Mouse (Mus musculus) naive thymus-derived CD4-positive, alpha-beta T cell, adult 2 months (primary cell): ENCODE data around the gene R3hdm2.
A peak's percentile ranks its signal among the peaks of the same experiment; 100 is the strongest.

Experiments
- DNase-seq: peaks from one replicate; pipeline ENCODE4 v3.0.0-alpha.2; 2011; ENCODE audit warnings: low read depth

R3hdm2 gene

DNA sequence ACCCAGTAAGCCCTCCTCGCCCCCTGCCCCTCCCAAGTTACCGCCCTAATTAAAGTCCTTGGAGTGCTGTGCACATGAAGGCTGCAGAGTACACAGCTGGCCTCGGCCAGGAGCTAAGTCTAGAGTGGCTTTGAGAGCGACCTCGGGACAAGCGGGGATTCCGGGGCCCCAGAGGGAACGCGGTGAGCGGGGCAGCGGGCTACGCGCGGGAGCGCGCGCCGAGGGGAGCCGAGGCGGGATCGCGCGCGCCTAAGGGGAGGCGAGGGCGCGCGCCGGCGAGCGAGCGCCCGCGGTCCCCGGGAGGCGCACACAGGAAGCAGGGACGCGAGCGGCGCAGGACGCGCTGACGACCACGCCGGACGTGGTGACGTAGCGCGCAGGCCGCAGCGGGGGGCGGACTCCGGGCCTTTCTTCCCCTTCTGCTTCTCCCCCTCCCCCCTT is at the start of gene R3hdm2:
TSS of gene R3hdm2 (plus strand) at position 77 of the 441 bp plus-strand sequence.
- DNase-seq: peak; percentile 93

DNA sequence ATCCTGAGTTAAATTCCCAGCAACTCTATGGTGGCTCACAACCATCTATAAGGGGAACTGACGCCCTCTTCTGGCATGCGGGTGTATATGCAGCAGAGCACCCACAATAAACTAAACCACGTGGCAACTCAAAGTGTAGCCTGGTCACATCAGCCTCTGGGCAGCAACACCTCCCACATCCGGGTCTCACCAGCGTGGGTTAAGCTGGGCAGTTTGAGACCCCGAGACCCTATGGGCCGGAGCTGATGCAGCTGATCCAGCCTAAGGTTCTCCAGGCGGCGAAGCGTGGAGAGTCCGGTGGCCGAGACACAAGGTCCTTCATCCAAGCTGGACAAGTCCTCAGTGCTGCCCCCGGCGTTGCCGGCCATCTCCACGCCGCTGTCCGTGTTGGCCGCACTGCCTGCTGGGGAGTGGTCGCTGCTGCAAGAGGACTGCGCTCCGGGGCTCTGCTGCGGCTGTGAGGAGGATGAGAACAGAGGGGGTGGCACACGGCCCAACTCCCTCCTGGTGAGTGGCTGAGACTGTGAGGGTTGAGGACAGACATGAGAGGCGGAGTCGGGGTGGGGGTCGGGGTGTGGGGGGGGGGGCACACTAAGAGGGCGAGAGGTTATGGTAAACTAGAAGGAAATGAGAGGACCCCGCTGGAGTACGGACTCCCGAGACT is 47.8 kb upstream of the R3hdm2 start:
- peak; percentile 57 for DNase-seq

DNA sequence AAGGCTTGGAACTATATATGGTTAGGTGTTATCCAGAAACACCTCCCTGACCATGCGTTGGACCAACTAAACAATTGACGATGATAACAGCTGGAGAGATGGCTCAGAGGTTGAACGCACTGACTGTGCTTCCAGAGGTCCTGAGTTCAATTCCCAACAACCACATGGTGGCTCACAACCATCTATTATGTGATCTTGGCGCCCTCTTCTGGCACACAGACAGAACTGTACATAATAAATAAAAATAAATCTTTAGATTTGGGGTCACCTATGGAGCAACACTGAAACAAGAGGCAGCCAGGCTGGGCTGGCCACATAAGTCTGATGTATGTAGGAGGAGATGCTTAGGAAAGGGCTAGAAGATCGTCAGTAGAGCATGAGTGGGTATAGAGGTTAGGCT is 47.0 kb upstream of the R3hdm2 start:
- peak; percentile 69 for DNase-seq

DNA sequence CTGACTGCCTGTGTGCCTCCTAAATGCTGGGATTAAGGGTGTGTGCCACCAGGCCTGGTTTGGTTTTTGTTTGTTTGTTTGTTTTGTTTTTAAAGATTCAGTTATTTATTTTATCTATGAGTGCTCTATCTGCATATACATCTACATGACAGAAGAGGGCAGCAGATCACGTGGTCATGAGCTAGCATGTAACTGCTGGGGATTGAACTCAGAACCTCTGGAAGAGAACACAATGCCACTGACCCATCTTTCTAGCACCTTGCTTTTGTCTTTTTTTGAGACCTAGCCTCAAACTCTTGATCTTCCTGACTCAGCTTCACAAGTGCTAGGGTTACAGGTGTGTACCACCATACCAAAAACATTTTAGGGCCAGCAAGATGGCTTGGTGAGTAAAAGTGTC is 44.9 kb upstream of the R3hdm2 start:
- DNase-seq: no peak

- no peak for DNase-seq
Measured at GRCm38 (mm10) chr10:127336952-127337351, 43.2 kb upstream of the R3hdm2 start.

DNA sequence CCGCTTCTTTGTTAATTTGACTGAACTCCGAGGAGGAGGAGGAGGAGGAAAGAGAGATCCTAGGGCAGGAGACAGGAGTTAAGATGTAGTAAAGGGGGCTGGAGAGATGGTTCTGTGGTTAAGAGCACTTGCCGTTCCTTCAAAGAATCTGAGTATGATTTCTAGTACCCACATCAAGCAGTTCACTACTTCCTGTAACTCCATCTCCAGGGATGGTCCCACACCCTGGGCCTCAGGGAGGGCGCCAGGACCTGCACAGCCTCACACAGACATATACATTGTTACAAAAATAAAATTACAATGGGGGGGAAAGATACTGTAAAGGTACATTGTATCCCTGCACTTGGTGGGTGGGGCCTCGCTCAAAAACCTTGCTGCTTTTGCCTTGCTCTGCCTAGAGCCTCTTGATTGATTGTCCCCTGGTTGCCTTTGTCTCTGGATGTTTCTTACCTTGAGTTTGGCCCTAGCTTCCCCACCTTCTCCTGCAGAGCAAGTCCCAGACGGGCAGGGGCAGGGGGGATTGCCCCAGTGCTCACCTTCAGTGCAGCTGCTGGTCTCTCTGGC is 42.5 kb upstream of the R3hdm2 start:
- peak; percentile 70 for DNase-seq

GRCm38 (mm10) chr10:127338930-127339682 is 41.0 kb upstream of the R3hdm2 start:
- DNase-seq: peak; percentile 94

GRCm38 (mm10) chr10:127339683-127340576 is 40.2 kb upstream of the R3hdm2 start:
- DNase-seq: no peak

GRCm38 (mm10) chr10:127340577-127341359 is 39.4 kb upstream of the R3hdm2 start:
- no peak for DNase-seq

DNA sequence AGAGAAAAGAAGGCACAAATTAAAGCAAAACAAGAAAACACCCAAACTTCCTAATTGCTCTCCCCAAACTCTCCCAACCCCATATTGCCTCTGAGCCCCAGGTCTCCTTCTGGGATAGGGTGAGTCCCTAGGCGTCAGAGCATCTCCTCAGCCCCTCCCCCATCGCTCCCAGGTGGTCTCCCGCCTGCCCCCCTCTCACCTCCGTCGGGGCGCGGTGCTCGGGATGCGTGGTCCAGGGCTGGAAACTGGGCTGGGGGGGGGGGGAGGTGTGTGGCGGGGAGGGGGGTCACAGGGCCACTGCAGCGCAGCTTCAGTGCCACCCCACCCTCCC is 38.8 kb upstream of the R3hdm2 start:
- no peak for DNase-seq

DNA sequence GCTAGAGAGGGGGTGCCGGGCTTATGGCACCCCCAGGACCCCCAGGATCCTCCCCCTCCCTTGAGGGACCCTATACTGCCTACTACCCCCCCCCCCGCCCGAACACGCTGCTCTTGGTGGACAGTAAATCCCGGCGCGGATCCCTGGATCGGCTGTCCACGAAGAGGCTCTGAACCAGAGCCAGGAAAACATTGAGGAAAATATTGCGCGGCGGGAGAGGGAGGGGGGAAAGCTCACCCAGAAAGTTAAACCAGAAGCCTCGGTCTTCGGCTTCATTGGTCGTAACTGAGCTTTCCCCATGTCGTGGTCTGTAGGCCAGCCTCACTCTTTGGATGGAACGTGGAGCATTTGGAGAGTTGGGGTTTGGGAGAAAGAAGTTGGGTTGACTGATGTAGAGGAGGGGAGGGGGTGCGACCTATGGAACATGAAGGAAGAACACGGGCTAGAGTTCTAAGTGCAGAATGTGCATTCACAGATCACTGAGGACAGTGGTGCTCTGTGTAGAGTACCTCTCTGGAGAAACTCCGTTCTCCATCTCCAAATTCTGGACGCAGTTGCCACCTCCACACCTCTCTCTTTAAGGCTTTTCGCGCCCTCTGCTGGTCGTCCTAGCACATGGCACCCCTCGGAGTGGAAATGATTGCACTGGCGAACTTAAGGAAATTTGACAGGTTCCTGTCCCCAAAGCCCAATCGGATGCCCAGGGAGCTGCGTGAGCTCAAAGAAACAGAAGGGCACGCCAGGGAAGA is 38.1 kb upstream of the R3hdm2 start, which contains the start of gene Gli1:
TSS of gene Gli1 (minus strand) at position 84 of the 749 bp plus-strand sequence.
- peak; percentile 91 for DNase-seq

DNA sequence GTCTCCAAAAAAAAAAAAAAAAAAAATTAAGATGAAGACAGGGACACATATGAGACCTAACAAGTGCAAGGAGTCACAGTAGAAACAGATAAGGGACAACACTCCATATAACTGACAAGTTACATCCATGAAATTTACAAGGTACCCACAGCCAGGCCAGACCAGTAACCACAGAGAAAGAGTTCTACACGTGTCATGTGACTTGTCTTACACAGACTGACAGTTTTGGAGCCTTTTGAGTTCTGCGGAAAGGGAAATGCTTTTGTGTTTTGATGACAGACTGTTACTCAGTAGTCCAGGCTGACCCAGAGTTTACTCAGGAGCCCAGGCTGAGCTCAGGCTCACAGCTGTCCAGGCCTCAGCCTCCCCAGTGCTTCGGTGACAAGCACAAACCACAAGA is 37.1 kb upstream of the R3hdm2 start:
- peak; percentile 57 for DNase-seq

GRCm38 (mm10) chr10:127346173-127346572 is 34.0 kb upstream of the R3hdm2 start:
- no peak for DNase-seq

DNA sequence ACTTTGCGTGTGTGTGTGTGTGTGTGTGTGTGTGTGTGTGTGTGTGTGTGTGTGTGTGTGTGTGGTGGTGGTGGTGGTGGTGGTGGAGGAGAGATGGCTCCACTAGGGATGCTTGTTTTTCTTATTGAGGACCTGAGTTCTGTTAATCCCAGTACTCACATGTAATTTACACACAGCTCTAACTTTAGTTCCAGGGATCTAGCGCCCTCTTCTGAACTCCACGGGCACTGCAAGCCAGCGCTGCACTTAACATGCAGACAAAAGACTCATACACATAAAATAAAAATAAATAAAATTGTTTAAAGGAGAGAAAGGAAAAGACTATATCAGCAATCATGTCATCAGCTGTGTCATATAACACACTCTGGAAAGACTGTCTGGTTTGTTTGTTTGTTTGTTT is 31.2 kb upstream of the R3hdm2 start:
- peak; percentile 57 for DNase-seq

DNA sequence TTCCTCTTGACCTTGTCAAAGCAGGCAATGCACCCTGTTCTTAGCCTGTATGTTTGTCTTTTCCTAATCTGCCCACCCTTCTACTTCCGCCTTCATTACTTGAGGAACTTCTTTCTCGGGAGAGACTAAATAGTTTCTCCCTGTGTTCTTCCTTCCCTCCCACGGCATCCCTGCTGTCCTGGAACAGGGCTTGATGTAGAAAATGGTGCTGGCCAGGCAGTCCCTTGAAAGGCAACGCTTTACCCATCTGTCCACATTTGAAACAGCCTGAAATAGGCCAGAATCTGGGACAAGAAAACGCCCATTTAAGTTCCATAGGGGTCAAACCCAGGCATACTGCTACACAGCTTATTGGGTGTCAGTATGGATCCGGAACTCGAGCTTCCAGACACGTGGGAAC is 30.3 kb upstream of the R3hdm2 start:
- no peak for DNase-seq

GRCm38 (mm10) chr10:127350594-127351284 is 29.4 kb upstream of the R3hdm2 start:
- peak; percentile 84 for DNase-seq

GRCm38 (mm10) chr10:127351285-127351595 is 28.9 kb upstream of the R3hdm2 start:
- no peak for DNase-seq

DNA sequence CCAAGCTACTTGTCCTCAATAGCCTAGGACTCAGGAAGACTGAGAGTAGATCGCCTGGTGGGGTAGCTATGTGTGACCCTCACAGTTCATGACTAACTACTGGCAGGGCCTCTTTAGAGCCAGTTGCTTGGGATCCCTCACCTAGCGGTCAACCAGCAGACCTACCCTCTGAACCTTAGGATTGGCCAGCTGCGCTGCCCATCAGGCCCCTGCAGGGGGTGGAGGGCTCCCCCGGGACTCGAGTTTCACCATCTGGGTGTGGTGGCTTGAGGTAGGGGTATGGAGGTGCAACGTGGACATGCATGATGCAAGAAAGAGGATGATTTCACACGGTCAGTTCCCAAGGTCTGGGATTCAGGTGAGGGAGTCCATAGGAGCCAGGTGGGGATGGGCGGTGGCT is 28.4 kb upstream of the R3hdm2 start:
- DNase-seq: no peak

DNA sequence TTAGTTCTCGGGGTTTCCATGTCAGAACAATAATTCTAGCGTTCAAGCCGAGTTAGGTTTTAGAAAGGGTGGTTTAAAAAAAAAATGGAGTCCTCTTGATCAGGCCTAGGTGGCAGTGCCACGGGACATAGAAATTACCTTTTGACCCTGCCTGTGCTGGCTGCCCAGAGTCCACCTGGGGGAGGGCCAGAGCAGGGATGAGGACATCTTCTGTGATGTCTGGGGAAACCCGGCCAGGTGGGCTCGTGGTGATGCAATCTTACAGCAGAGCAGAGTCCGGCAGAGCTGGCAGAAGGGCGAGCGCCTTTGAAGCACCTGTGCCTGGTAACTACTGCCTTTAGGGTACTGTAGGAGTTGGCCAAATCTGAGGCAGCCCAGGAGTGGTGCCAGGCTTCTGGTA is 27.9 kb upstream of the R3hdm2 start:
- no peak for DNase-seq

DNA sequence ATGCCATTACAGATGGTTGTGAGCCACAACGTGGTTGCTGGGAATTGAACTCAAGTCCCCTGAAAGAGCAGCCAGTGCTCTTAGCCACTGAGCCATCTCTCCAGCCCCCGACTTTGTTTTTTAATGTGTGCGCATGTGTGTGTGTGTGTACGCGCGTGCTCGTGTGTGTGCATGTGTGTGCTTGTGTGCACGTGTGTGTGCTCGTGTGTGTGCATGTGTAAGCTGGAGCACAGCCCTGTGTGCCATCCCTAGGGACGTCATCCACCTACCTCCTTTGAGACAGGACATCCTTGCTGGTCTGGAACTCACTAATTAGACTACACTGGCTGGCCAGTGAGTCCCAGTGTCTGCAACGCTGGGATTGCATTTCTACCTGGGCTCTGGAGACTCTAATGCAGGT is 27.4 kb upstream of the R3hdm2 start:
- no peak for DNase-seq
